ENCODE assay signal across 8 mouse cellular contexts in genomic region chr14:118591477-118592403, GRCm38 (mm10).
A peak's percentile ranks its signal among the peaks of the same experiment; 100 is the strongest.
DNase-seq lines count a peak whose midpoint lies in the region; ATAC-seq and TF ChIP-seq lines count a peak whose summit lies in the region.

No protein-coding gene starts in this region.

- DNase-seq in CH12.LX (ENCODE audit: extremely low read depth), result peak; percentile 40
- DNase-seq in brain, embryonic 18.5 days (ENCODE audit: low read depth, low spot score), result peak; percentile 37
- DNase-seq in kidney, postnatal 14 days, result peak; percentile 82
- DNase-seq in thymus, adult 2 months, result peak; percentile 51

- peaks cover 0 to 6% of the 10 kb centered on the region in 2 experiments; a peak in 1 of 4 replicates for H3K4me1 ChIP-seq in CH12.LX (ENCODE audit: control insufficient read depth in 1 of 2, insufficient read depth in 2 of 2)
- H3K4me1 ChIP-seq in heart, embryonic 15.5 days (replicated peaks), result 0 out of 2 replicates have a peak, but pooled peaks cover 2% of the 10 kb centered on the region
- peaks cover 6% of the 10 kb centered on the region; the same call in 1 of the 2 replicates for H3K4me1 ChIP-seq in liver, embryonic 12.5 days
- no peaks in the 10 kb centered on the region for H3K4me1 ChIP-seq in neural tube, embryonic 12.5 days
- H3K4me1 ChIP-seq in thymus, adult 2 months (replicated peaks; ENCODE audit: control insufficient read depth, insufficient read depth, low read length), result no peaks in the 10 kb centered on the region

- H3K4me3 ChIP-seq in CH12.LX (replicated peaks in 1 of 3; ENCODE audit: low read depth in 2 of 3, low read length in 2 of 3, poor library complexity in 1 of 3), result no peak overlapping the region
- no peak overlapping the region for H3K4me3 ChIP-seq in heart, embryonic 15.5 days
- H3K4me3 ChIP-seq in liver, embryonic 12.5 days, result no peak overlapping the region
- no peak overlapping the region for H3K4me3 ChIP-seq in neural tube, embryonic 12.5 days
- no peak overlapping the region for H3K4me3 ChIP-seq in thymus, adult 2 months (ENCODE audit: control insufficient read depth, insufficient read depth, low read length)

- 44% methylated on average over 20 of the region's 20 CpGs for WGBS in heart, embryonic 15.5 days
- WGBS in liver, embryonic 12.5 days (ENCODE audit: insufficient replicate concordance), result 50% methylated on average over 20 of the region's 20 CpGs
- WGBS in neural tube, embryonic 12.5 days, result 51% methylated on average over 20 of the region's 20 CpGs
- WGBS in thymus, adult 2 months, result 78% methylated on average over 20 of the region's 20 CpGs

- no peak overlapping the region for H3K9ac ChIP-seq in CH12.LX (ENCODE audit: insufficient read depth, low read depth)
- H3K9ac ChIP-seq in heart, embryonic 15.5 days, result no peak overlapping the region
- H3K9ac ChIP-seq in liver, embryonic 12.5 days, result no peak overlapping the region
- no peak overlapping the region for H3K9ac ChIP-seq in neural tube, embryonic 12.5 days

- in situ Hi-C loops in CH12.LX (cut with MboI; ENCODE audit: low pct_ligation_motif_present, low pct_unique_long_range_greater_than_20kb, low sequenced_read_pairs), result loop anchor here (25.0 kb wide), 1 partner anchor 579 kb away; no protein-coding TSS in a partner anchor

- peaks cover 44 to 67% of the 10 kb centered on the region in 2 experiments for H3K36me3 ChIP-seq in CH12.LX (replicated peaks in 1 of 2; ENCODE audit: control insufficient read depth in 1 of 2, insufficient read depth in 1 of 2, low read length in 1 of 2)
- H3K36me3 ChIP-seq in heart, embryonic 15.5 days, result no peaks in the 10 kb centered on the region
- H3K36me3 ChIP-seq in liver, embryonic 12.5 days, result no peaks in the 10 kb centered on the region; the same call in 1 of the 2 replicates
- H3K36me3 ChIP-seq in neural tube, embryonic 12.5 days, result no peaks in the 10 kb centered on the region
- H3K36me3 ChIP-seq in thymus, adult 2 months (ENCODE audit: control insufficient read depth, insufficient read depth, low read length), result no peaks in the 10 kb centered on the region

- no peak for TF ChIP-seq EP300 in CH12.LX (IDR thresholded peaks at IDR 0.05; ENCODE audit: low read length)

- TF ChIP-seq RAD21 in CH12.LX (IDR thresholded peaks at IDR 0.05; ENCODE audit: low read depth, low read length), result peak; percentile 70

- peak; percentile 34 to 72; a peak in 3 of 4 replicates for TF ChIP-seq CTCF in CH12.LX (conservative IDR thresholded peaks at IDR 0.05 in 1 of 2, IDR thresholded peaks at IDR 0.05 in 1 of 2; ENCODE audit: low read depth in 2 of 2, low read length in 2 of 2)
- peak; percentile 82 for TF ChIP-seq CTCF in thymus, adult 2 months (IDR thresholded peaks at IDR 0.05; ENCODE audit: borderline replicate concordance, control insufficient read depth, extremely low read depth, insufficient read depth, low read length, poor library complexity)

- peak; percentile 56; the same call in 1 of the 2 replicates for ATAC-seq in erythroid progenitor cell, adult 5-6 weeks (replicated peaks; ENCODE audit: low FRiP score, poor library complexity, severe bottlenecking)
- ATAC-seq in heart, embryonic 15.5 days (replicated peaks; ENCODE audit: insufficient number of reproducible peaks, insufficient read depth, low FRiP score, low read depth), result peak; percentile 64; the same call in 1 of the 2 replicates
- ATAC-seq in liver, embryonic 12.5 days, result 0 out of 2 replicates have a peak, but pooled peaks have one; percentile 37
- ATAC-seq in neural tube, embryonic 12.5 days (ENCODE audit: low FRiP score, low read depth), result peak; percentile 85

- no peaks in the 10 kb centered on the region for H3K9me3 ChIP-seq in CH12.LX (replicated peaks; ENCODE audit: low read length)
- H3K9me3 ChIP-seq in heart, embryonic 15.5 days (replicated peaks), result no peaks in the 10 kb centered on the region
- no peaks in the 10 kb centered on the region for H3K9me3 ChIP-seq in liver, embryonic 12.5 days (replicated peaks)
- no peaks in the 10 kb centered on the region for H3K9me3 ChIP-seq in neural tube, embryonic 12.5 days

- no peak for TF ChIP-seq POLR2A in CH12.LX (IDR thresholded peaks at IDR 0.05; ENCODE audit: low read depth, low read length)
- no peak for TF ChIP-seq POLR2A in thymus, adult 2 months (IDR thresholded peaks at IDR 0.05; ENCODE audit: control insufficient read depth, extremely low read depth, insufficient read depth, low read length, poor library complexity)

- no peak overlapping the region for H3K4me2 ChIP-seq in CH12.LX (ENCODE audit: insufficient read depth, low read depth, poor library complexity, severe bottlenecking)
- H3K4me2 ChIP-seq in heart, embryonic 15.5 days, result no peak overlapping the region
- no peak overlapping the region for H3K4me2 ChIP-seq in liver, embryonic 12.5 days
- H3K4me2 ChIP-seq in neural tube, embryonic 12.5 days (replicated peaks), result no peak overlapping the region

- no peaks in the 10 kb centered on the region for H3K79me2 ChIP-seq in CH12.LX (replicated peaks; ENCODE audit: control insufficient read depth, extremely low read depth, insufficient read depth, poor library complexity, severe bottlenecking)

- dilution Hi-C loops in CH12.LX (cut with MboI; ENCODE audit: extremely low pct_ligation_motif_present, extremely low pct_unique_long_range_greater_than_20kb, low sequenced_read_pairs), result no loop called here

- no peaks in the 10 kb centered on the region for H3K27me3 ChIP-seq in CH12.LX (replicated peaks)
- H3K27me3 ChIP-seq in heart, embryonic 15.5 days, result peaks cover 5% of the 10 kb centered on the region; the same call in 1 of the 2 replicates
- no peaks in the 10 kb centered on the region for H3K27me3 ChIP-seq in liver, embryonic 12.5 days (replicated peaks)
- H3K27me3 ChIP-seq in neural tube, embryonic 12.5 days (replicated peaks), result 0 out of 2 replicates have a peak, but pooled peaks cover 3% of the 10 kb centered on the region
- no peaks in the 10 kb centered on the region for H3K27me3 ChIP-seq in thymus, adult 2 months (ENCODE audit: control insufficient read depth, insufficient read depth, low read length)

- no peak overlapping the region for H3K27ac ChIP-seq in CH12.LX (ENCODE audit: insufficient read depth, low read depth)
- H3K27ac ChIP-seq in heart, embryonic 15.5 days, result no peak overlapping the region
- no peak overlapping the region for H3K27ac ChIP-seq in liver, embryonic 12.5 days
- H3K27ac ChIP-seq in neural tube, embryonic 12.5 days, result no peak overlapping the region
- no peak overlapping the region for H3K27ac ChIP-seq in thymus, adult 2 months (ENCODE audit: control insufficient read depth, insufficient read depth, low read length)

TF ChIP-seq in CH12.LX, 34 proteins besides CTCF, POLR2A, EP300 and RAD21:
- no peak for TF ChIP-seq KAT2A (IDR thresholded peaks at IDR 0.05; ENCODE audit: insufficient replicate concordance, low read length)
- no peak for TF ChIP-seq E2F4 (IDR thresholded peaks at IDR 0.05; ENCODE audit: insufficient replicate concordance, low read depth, low read length)
- TF ChIP-seq ZC3H11A (IDR thresholded peaks at IDR 0.05; ENCODE audit: low read depth, low read length), result peak; percentile 36; the same call in 1 of the 2 replicates
- TF ChIP-seq MAX (IDR thresholded peaks at IDR 0.05; ENCODE audit: low read length), result no peak
- no peak for TF ChIP-seq HCFC1 (IDR thresholded peaks at IDR 0.05; ENCODE audit: low read depth, low read length)
- TF ChIP-seq SMC3 (IDR thresholded peaks at IDR 0.05; ENCODE audit: low read depth, low read length), result peak; percentile 76
- TF ChIP-seq JUN (IDR thresholded peaks at IDR 0.05; ENCODE audit: insufficient read depth, low read depth, low read length), result no peak
